Mouse (Mus musculus): ENCODE data around the gene Cdyl.

Gene Cdyl

DNA sequence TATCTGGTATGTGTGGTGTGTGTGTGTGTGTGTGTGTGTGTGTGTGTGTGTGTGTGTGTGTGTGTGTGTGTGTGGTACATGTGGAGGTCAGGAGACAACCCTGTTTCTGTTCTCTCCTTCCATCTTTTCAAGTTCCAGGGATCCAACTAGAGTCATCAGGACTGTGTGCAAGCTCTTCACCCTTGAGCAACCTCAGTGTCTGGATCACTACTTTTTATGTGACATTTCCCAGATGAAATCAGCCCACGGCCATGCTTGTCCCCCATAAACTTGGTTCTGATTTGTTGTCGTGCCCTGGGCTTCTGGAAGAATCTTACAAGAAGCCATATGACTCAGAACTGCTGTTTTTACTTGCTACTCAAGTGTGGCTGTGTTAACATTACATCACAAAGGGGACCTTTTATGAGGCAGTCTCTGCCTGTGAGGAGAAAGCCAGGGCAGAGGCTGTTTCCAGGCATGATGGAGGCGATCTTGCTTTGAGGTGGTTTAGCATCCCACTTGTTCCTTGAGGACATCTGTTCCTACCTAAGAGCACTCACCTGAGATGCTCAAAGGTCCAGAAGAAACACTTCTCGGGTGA lies at the start of gene Cdyl:
Gene Cdyl (plus strand): TSS at position 428 of the 580 bp plus-strand sequence.
- DNase-seq (ENCODE audit: low spot score in 2 of 2): no peak

DNA sequence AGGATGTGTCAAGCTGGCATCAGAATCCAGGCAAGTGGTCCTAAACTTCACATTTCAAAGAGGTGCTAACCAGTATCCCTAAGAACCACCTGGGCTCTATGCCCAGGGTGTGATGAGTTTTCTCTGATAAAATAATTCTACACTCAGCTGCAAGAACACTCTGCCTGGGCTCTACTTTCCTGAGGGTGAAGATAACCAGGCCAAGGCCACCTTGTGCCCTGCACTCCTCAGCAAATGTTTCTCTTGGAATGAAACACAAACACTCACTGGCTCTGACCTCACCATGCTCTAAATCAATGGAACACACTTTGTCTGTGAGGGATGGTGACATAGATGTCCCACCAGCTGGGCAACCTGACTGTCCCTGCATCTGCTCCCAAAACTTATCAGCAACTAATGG lies 48.9 kb upstream of the Cdyl start:
- no peak for DNase-seq (ENCODE audit: low spot score in 2 of 2)

DNA sequence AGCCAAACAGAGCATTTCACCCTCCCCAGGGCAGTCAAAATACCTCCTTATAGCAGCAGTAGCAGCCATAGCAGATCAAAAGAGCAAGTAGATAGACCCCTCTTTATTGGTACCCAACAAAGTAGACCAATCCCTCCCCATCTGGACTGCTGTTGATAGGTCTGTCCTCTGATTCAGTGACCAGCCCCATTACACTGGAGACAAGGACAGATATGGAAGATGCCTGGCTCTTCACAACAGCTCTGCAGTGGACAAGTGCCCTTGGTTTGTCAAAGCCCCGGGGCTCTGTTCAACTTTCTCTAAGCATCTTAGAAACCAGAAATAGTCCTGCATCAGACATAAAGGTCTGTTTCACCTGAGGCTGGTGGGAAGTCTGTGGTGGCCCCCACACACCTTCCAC lies 47.1 kb upstream of the Cdyl start:
- no peak for DNase-seq (ENCODE audit: low spot score in 2 of 2)

DNA sequence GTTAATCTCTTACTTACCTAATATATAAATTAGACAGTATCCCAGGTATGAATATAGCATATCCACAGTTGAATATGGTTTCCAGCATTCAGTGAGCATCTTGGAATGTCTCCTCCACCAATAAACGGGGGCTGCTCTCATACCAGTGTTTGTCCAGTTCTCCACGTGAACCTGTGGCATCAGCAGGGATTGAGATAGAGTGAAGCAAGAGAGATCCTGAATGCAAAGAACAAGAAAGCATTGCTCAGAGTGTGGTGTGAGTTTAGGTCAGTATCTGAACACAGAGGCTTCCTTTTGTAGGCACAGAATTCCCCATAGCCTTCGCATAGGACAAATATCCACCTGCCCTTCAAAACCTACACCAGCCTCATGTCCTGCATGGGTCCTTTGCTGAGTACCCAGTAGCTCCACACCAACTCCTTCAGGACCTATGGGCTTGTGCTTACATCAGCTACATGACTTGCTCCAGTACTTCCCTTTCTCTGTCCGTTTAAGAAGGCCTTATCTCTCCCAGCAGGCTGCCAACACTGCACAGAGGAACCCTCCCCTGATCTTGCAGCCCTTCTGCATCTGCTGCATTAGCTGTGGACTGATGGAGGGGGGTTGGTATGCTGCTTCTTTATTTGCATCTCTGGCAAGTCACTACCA lies 44.7 kb upstream of the Cdyl start:
- DNase-seq (ENCODE audit: low spot score in 2 of 2): no peak

DNA sequence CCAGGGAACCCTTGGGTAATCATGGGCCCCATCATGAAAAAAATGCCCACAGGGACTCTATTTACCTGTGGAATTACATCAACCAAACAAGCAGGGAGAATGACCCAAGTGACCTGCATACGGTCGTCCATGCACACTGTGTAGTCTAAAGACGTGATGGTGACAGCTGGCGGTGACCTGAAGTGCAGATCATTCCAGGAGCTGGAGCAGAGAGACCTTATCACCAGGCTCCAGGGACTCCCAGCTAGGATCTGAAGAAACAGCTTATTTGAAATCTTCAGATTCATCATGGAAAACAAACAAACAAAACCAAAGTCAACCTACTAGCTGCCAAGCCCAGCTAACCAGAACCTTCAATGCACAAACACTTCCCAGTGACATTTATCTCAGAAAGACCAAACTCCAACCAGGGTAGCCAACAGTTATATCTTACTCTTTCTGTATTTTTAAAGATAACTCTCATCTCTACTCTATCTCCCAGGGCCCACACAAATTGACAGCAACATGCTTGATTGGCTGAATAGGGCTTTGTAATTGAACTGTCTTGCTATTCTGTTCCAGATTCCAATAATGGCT lies 43.0 kb upstream of the Cdyl start:
- no peak for DNase-seq (ENCODE audit: low spot score in 2 of 2)

DNA sequence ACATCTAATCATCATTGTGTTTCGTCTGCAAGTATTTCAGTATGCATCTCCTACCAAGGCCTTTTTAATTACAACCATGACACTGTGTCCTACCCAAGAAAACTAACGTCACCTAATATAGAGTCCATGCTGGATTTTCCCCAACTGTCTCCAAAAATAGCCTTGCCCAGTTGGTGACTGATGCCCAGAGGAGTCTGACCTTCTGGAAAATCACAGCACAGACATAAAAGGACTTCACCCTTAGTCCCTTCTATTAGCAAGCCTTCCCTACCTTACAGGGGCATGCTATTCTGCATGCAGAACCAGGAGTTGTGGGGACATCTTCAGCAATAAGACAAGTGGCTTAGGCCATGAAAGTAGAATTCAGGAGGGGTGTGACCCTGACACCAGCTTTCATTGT lies 40.3 kb upstream of the Cdyl start:
- DNase-seq (ENCODE audit: low spot score in 2 of 2): no peak

DNA sequence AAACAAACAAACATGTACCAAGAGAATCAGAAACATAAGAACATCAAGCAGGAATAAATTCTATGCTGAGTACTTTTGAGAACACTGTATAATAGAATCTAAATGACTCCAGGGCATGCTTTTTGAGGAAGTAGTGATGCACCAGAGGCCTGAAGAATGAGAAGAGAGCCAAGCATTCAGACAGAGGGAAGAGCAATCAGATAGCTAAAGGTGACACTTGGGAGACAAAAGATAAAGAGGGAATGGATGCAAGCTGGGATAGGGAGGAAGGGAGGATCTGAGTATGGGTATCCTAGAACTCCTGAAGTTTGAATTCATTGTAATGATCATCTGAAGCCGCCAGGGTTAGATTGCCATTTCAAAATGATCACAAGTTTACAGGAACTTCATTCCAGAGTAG lies 38.9 kb upstream of the Cdyl start:
- DNase-seq (ENCODE audit: low spot score in 2 of 2): no peak

DNA sequence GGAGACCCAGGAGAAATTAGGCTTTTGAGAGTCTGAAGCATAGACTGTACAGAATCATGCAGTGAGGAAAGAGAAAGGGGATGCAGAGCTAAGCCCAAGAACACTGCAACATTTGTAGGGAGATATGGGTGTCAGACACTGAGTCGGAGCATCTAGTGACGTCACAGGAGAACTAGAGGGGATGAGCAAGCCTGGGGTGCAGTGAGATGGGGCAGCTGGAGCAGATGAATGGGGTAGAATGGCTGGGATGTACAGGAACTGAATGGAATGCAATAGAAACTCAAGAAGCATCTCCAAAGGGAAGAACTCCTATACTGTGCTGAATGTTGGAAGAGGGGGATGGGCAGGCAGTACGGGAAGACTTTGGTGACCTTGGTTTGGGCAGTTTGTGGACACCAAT lies 34.8 kb upstream of the Cdyl start:
- no peak for DNase-seq (ENCODE audit: low spot score in 2 of 2)

DNA sequence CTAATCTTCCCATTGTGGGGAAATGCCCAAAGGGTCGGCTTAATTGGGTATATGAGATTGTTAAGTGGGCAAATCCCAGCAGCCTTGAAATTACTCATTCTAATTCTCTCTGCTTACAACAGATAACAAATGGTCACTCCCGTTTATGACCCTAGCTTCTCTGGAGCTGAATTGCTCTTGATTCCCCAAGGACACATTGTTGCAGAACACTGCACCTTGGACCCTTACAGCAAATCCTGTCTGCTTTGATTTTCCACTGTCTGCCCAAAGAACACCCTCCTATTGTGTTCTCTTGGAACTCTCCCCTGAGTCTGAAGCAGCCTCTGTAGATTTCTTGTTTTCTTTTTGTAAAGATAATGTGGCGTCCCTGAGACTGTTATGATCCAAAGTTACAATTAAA lies 34.1 kb upstream of the Cdyl start:
- no peak for DNase-seq (ENCODE audit: low spot score in 2 of 2)

DNA sequence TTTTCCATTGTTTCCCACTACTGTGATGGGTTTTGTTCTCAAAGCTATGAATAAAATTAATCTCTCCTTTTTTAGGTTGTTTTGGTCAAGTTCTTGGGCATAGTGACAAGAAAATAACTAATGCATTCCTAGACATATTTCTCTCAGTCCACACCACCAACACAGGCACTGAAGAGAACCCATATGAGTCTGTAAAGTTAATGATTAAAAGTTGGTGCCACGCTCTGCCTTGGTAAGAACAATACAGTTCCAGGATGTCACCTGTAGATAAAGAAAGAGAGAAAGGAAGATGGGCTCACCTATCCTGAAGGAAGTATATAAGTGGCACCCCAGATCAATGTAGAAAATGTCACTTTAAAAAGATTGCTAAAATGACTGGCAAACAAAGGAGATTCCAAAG lies 32.3 kb upstream of the Cdyl start:
- DNase-seq (ENCODE audit: low spot score in 2 of 2): no peak

DNA sequence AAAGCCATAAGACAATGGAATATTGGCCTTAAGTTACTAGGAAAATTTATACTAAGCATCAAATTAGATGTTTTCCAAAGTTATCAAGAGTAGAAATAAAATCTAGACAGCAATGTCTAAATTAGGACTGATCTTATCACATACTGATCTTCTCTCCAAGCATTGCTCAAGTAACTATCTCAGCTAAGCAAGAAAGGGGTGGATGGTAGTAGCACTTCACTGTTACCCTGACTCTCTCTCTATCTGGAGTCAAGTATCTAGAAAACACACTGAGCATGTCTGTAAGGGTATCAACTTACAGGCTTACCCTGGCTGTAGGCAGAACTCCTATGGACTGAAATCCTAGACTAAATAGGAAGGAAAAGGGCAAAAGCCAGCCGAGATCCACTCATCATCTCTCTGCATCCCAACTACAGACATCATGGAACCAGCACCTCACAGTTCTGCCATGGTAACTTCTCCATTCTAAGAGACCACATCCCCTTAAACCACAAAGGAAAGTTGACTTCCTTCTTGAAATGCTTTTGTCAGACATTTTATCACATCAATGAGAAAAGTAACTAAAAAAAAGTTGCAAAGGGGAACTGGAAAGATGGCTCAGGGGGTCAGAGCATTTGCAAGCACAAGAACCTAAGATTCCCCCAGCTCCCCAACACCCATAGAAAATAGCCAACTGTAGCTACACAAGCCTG lies 12.4 kb upstream of the Cdyl start:
- DNase-seq (ENCODE audit: low spot score in 2 of 2): no peak

DNA sequence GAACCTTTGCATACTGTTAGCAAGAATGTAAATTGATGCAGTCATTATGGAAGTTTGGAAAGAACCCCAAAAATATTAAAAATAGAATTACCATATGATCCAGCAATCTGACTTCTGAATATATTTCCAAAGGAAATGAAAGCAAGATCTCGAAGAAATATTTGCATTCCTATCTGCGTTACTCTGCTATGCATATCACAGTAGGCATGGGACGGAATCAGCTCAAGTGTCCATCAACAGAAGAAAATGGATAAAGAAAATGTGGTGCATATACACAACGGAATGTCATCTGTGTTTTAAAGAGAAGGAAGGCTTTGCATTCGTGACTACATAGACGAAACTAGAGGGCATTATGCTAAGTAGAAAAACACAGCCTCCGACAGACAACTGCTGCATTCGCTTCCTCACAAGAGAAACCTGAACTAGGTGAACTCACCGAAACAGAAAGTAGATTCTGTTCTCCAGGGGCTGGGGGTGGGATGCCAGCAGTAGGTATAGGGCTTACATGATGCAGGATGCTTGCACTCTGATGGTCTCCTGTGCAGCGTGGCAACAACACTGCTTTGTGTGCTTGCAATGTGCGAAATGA lies 9.3 kb upstream of the Cdyl start:
- no peak for DNase-seq (ENCODE audit: low spot score in 2 of 2)

DNA sequence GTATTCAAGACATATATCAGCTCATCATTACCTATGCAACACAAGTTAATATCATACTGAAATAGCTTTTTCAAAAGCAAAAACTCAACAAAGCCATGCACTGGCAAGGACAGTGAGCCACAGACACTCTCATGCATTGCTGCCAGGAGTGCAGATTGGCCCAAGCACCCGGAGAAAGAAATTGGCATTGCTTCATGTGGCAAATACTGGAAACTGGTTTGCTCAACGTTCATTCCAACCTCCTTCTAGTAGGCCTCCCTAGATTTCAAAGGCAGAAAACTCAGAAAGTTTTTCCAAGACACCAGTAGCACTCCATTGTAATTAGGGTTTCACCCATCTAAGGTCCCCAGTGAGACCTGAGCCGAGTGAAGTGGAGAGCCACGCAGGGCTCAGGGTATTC lies 6.8 kb upstream of the Cdyl start:
- DNase-seq (ENCODE audit: low spot score in 2 of 2): no peak

DNA sequence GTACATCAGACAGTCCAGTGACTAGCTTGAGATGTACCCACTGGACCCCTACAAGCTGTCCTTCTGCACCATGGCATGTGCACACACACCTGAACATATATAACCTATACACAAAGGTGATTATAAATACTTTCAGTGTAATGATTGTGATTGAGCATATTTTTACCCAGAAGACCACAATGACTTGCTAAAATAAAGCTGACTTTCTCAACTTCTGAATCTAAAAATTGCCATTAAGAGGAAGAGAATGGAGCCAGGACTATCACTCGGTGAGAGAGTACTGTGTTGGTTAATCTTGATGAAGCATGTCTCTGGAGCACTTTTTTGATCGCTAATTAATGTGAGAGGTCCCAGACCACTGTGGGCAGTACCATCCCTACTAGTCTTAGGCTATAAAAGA lies 2.8 kb upstream of the Cdyl start:
- DNase-seq (ENCODE audit: low spot score in 2 of 2): no peak

DNA sequence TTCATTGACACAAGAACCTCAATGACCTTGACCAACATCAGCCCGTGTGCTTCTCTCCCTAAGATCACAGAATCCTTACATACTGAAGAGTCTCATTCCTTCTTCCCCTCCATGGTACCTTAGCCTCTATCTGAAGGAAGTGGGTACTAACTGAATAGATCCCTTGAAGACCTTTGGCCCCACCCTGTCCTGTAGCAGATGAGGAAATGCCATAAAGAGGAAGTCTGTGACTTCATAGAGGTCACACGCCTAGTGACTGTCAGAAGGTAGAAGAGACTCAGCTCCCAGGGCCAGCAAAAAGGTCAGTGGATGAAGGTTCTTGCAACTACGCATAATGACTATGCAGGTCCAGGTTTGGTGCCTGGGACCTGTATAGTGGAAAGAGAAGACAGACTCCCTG lies 5.8 kb downstream of the Cdyl start:
- DNase-seq (ENCODE audit: low spot score in 2 of 2): no peak

DNA sequence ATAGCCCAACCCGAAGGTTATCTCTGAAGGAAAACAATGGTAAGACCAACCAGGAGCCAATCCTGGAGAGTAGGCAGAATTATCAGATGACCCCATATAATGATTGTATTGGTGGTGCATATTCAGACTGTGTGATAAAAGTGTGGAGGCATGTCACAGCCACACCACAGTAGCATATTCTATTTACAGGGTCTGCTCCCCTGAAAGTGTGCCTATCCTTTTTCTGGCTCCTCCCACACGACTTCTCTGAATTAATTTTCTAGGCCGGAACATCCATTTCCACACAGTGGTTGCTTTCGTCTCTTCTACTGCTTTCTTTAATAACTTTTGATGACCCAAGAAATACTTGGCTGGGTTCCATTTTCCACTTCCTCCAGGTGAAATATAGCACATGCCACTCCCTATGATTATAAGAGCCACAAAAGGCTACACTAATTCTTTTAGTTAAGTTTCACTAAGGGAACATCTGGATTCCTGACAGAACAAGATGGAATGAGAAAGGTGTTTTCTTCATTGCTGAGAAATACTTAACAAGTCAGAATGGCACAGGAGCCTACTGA lies 10.4 kb downstream of the Cdyl start:
- DNase-seq (ENCODE audit: low spot score in 2 of 2): no peak

DNA sequence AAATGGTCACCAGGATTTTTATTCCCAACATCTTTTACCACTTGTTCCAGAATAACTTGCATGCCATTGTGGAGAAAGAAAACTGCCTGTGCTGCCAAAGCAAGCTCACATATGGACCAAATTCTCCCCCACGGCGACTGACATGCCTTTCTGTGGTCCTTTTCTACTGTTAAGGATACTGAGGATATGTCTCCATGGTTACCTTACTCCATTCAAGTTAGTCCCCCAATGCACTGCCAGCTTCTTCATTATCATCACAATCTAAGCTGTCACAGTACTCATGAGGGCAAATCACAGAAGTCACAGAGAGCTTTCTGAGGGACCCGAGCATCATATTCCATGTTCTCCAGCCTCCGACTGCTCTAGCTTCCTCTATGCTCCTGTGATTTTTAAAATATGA lies 11.2 kb downstream of the Cdyl start:
- no peak for DNase-seq (ENCODE audit: low spot score in 2 of 2)

DNA sequence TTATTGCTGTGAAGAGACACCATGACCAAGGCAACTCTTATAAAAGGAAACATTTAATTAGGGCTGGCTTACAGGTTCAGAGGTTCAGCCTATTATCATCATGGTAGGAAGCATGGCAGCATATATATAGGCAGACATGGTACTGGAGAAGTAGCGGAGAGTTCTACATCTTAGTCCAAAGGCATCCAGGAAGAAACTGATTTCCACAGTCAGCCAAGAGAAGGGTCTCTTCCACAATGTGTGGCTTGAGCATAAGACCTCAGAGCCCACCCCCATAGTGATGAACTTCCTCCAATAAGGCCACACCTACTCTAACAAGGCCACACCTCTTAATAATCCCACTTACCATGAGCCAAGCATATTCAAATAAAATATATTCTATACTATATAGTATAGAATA lies 17.3 kb downstream of the Cdyl start:
- no peak for DNase-seq (ENCODE audit: low spot score in 2 of 2)

DNA sequence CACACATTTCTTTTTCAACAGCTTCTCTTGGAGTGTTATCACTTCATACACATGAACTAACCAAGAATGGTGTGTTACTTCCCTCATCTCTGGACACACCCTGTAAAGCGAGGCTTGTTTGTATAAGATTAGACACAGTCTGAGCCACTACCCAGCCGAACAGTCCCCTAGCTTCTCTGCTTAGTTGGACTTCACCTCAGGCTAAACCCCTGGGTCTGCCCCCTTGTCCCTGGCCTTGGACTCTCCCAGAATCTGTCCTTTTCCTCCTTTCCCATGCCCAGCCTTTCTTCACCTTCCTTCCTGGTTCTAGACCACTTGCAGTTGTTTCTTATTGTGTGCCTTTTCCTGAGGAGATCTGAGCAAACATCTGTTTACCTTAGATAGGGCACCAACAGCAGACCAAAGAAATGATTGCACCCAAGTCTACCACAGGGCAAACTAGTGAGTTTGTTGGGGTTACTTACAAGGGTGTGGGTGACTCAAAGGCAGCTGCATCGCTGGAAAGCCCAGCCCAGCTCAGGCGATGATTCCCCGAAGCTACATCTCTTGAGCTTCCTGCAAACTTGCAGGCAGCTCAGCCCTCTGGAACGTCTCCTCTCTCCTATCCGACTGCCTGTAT lies 17.9 kb downstream of the Cdyl start:
- no peak for DNase-seq (ENCODE audit: low spot score in 2 of 2)

DNA sequence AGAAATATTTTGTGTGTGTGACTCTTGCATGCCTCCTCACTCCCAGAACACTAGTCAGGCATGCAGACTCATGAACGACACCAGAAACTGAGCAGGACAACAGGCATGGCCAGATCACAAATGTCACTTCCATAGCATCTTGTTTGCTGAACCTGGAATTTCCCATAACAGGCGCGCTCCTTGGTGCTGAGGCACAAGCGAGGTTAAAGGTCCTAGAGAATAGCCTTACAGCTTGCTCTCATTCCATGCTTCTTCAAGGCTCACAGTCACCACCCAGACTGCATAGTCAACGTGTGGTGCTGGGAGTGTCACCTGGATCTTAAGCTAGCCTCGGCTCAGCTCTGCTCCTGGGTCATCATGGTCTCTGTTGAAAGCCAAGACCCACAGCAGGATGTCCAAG lies 19.1 kb downstream of the Cdyl start:
- no peak for DNase-seq (ENCODE audit: low spot score in 2 of 2)

DNA sequence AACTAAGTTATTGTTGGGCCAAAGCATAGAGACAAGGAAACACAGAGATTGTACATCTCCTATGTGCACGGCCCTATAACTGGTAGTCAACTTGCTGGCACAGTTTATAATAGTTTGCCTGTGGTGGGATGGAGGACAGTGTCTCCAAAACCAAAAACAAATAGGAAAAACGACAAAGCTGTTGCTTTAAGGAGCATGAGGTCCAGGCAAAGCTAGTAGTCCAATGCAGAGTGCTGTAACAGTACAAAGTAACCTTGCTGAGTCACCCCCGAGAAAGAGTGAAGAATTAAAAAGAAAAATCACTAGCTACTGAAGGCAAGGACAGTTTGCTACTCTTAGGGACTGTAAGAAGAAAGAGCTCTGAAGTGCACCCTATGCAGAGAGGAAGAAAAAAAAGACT lies 21.7 kb downstream of the Cdyl start:
- no peak for DNase-seq (ENCODE audit: low spot score in 2 of 2)

DNA sequence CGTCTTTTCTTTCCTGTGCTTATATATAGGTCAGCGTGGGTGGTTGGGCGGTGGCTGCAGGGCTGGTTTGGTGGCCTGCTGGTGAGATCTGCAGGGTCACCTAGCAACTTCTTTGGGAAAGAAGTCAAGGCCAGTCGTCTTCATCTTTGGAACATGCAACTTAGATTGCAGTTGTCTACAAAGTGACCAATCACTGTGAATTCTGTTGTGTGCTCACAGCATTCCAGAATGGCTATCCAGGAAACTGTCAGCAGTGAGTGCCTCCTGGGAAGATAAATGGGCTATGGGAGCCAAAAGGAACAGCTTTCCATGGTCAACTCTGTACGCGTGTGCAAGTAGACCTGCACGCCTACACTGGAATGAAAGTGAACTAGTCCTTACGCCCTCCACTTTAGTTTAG lies 26.6 kb downstream of the Cdyl start:
- DNase-seq (ENCODE audit: low spot score in 2 of 2): peak in 1 of 2 experiments; percentile 18

Measured in urinary bladder, postnatal 4 days (tissue).